Mouse (Mus musculus) granulocyte monocyte progenitor cell, adult 5-6 weeks (primary cell): ENCODE data around the gene Il3. TPM values are rescaled to one million over a fixed set of nuclear protein-coding genes. Genes with fewer than 3 reads are reported as not detected.

Experiments
- ATAC-seq: replicated peaks from 2 replicates; pipeline ENCODE4 v1.8.0; 2016; ENCODE audit warnings: mild to moderate bottlenecking, moderate TSS enrichment, inconsistent platforms; ENCODE audit not compliant: poor library complexity, severe bottlenecking
- total RNA-seq, 2 experiments: library from RNA; stranded (forward) in 1 of 2; stranded (reverse) in 1 of 2; fragments of 200-712, 200-1000 nt in 1 of 2; fragments of >200 nt in 1 of 2; fragmentation: Nextera tagmentation in 1 of 2; gene quantifications; 2 replicates each; pipeline ENCODE4 v1.2.3; 2014 to 2017

Gene Il3
- total RNA-seq, 2 experiments from 2014 or later: not detected

- ATAC-seq: no peak
Measured at GRCm38 (mm10) chr11:54219903-54220740, 47.0 kb downstream of the Il3 start.

- ATAC-seq: peak; percentile 32; the same call in 1 of the 2 replicates
Measured at GRCm38 (mm10) chr11:54219191-54219590, 47.9 kb downstream of the Il3 start.

- 0 out of 2 replicates have a peak, but pooled peaks have one; percentile 8 for ATAC-seq
Measured at GRCm38 (mm10) chr11:54217384-54217783, 49.7 kb downstream of the Il3 start.

- no peak for ATAC-seq
Measured at GRCm38 (mm10) chr11:54216091-54216490, 51.0 kb downstream of the Il3 start.

Other genes starting within 250 kb of the Il3 start
- gene Slc22a4, start 239.2 kb downstream of the Il3 start, total RNA-seq (2014; fragmentation: Nextera tagmentation): 20.0 and 36.7 TPM in 2 replicates
- 19.6 and 21.0 TPM in 2 replicates for gene Slc22a4, start 239.2 kb downstream of the Il3 start, total RNA-seq (2017)
- 0.70 and 4.5 TPM in 2 replicates for gene Pdlim4, start 198.3 kb downstream of the Il3 start, total RNA-seq (2014; fragmentation: Nextera tagmentation)
- 0.47 TPM in 1 of 2 replicates, not detected in the other for gene Pdlim4, start 198.3 kb downstream of the Il3 start, total RNA-seq (2017)
- not detected in 2 replicates for gene P4ha2, start 167.2 kb downstream of the Il3 start, total RNA-seq (2014; fragmentation: Nextera tagmentation)
- gene P4ha2, start 167.2 kb downstream of the Il3 start, total RNA-seq (2017): not detected in 2 replicates
- not detected in 2 replicates for gene Csf2, start 17.6 kb downstream of the Il3 start, total RNA-seq (2014; fragmentation: Nextera tagmentation)
- not detected in 2 replicates for gene Csf2, start 17.6 kb downstream of the Il3 start, total RNA-seq (2017)
- not detected in 2 replicates for gene Acsl6, start 36.5 kb upstream of the Il3 start, total RNA-seq (2014; fragmentation: Nextera tagmentation)
- gene Acsl6, start 36.5 kb upstream of the Il3 start, total RNA-seq (2017): not detected in 2 replicates
- not detected in 2 replicates for gene Meikin, start 103.4 kb upstream of the Il3 start, total RNA-seq (2014; fragmentation: Nextera tagmentation)
- gene Meikin, start 103.4 kb upstream of the Il3 start, total RNA-seq (2017): not detected in 2 replicates
- gene Fnip1, start 170.9 kb upstream of the Il3 start, total RNA-seq (2014; fragmentation: Nextera tagmentation): 16.9 and 28.6 TPM in 2 replicates
- 28.8 and 32.2 TPM in 2 replicates for gene Fnip1, start 170.9 kb upstream of the Il3 start, total RNA-seq (2017)